Mouse (Mus musculus): ENCODE measurements at regions not wholly inside any gene's neighbourhood (a gene's known extent, or its start where the extent isn't known, plus 50 kb on each side); places are given as distances from the start of the nearest gene placed in this dataset.

GRCm38 (mm10) chr19:54385101-54385500 lies 341.1 kb downstream of the Adra2a start:
- no peak for TF ChIP-seq CTCF (conservative IDR thresholded peaks at IDR 0.05; ENCODE audit: low read length)
- no peak for TF ChIP-seq NANOG (IDR thresholded peaks at IDR 0.05; ENCODE audit: borderline replicate concordance, low read length)
